Mouse (Mus musculus) liver, embryonic 14.5 days (tissue): ENCODE data around the gene D5Ertd579e. TPM values are rescaled to one million over a fixed set of nuclear protein-coding genes. Genes with fewer than 3 reads are reported as not detected.

Experiments
- ATAC-seq: fragments of 200-750 bp; cut with Nextera tagmentation; 2 replicates; pipeline ENCODE4 v1.8.0; 2017; ENCODE audit warnings: moderate number of reproducible peaks, mild to moderate bottlenecking, moderate library complexity; ENCODE audit not compliant: insufficient read depth
- DNase-seq, 3 experiments: peaks; one replicate each; pipeline ENCODE4 v3.0.0-alpha.2; 2012 to 2013; ENCODE audit warnings: low read depth in 3 of 3, low spot score in 3 of 3
- H3K27ac ChIP-seq: fragments of 300-500 bp; sonication (generic); 2 replicates; pipeline ENCODE4 v1.5.1; 2014; ENCODE audit warnings: moderate library complexity, mild to moderate bottlenecking, control low read depth, inconsistent platforms
- H3K27me3 ChIP-seq: fragments of 300-500 bp; sonication (generic); 2 replicates; pipeline ENCODE4 v1.6.1; 2014; ENCODE audit warnings: mild to moderate bottlenecking, low read length, moderate library complexity; ENCODE audit not compliant: control insufficient read depth, insufficient read depth
- H3K36me3 ChIP-seq: fragments of 300-500 bp; sonication (generic); replicated peaks from 2 replicates; pipeline ENCODE4 v1.6.1; 2014; ENCODE audit warnings: low read depth; ENCODE audit not compliant: control insufficient read depth, insufficient read depth
- H3K4me1 ChIP-seq, 2 experiments: fragments of 200-500 bp in 1 of 2; fragments of 300-500 bp in 1 of 2; sonication (generic) in 1 of 2; replicated peaks; 2 replicates each; pipeline ENCODE4 v1.6.1; 2012 to 2014; ENCODE audit warnings: antibody characterized with exemption in 1 of 2, inconsistent platforms in 1 of 2, low read length in 1 of 2; ENCODE audit not compliant: control insufficient read depth in 2 of 2, insufficient read depth in 2 of 2
- H3K4me2 ChIP-seq: fragments of 300-500 bp; sonication (generic); 2 replicates; pipeline ENCODE4 v1.6.1; 2014; ENCODE audit warnings: low read depth, mild to moderate bottlenecking, control low read depth, moderate library complexity
- H3K4me3 ChIP-seq, 2 experiments: fragments of 200-500 bp in 1 of 2; fragments of 300-500 bp in 1 of 2; sonication (generic) in 1 of 2; 2 replicates each; pipeline ENCODE4 v1.5.1; 2012 to 2014; ENCODE audit warnings: low read depth in 2 of 2, low read length in 2 of 2, mild to moderate bottlenecking in 2 of 2, control low read depth in 1 of 2, inconsistent platforms in 1 of 2, moderate library complexity in 1 of 2; ENCODE audit not compliant: insufficient read depth in 1 of 2
- H3K9ac ChIP-seq: fragments of 300-500 bp; sonication (generic); replicated peaks from 2 replicates; pipeline ENCODE4 v1.6.1; 2014; ENCODE audit warnings: mild to moderate bottlenecking, control low read depth, moderate library complexity
- H3K9me3 ChIP-seq: fragments of 300-500 bp; sonication (generic); 2 replicates; pipeline ENCODE4 v1.6.1; 2016; ENCODE audit warnings: low read length, mixed read lengths; ENCODE audit not compliant: control insufficient read depth
- CTCF ChIP-seq: IDR thresholded peaks from 2 replicates; pipeline ENCODE4 v1.5.1; 2016; ENCODE audit warnings: antibody characterized with exemption, low read depth, control low read depth
- EP300 ChIP-seq: IDR thresholded peaks from 2 replicates; pipeline ENCODE4 v1.6.1; 2016; ENCODE audit warnings: antibody characterized with exemption, low read depth
- WGBS: fragments of 180-500 bp; shearing (Covaris S2); extraction: QIAGEN DNeasy Blood & Tissue Kit; methylation state at CpG from one replicate; pipeline ENCODE4 v1.1.7; 2014; ENCODE audit not compliant: insufficient replicate concordance; 5-methylcytosine and 5-hydroxymethylcytosine counted together
- polyA plus RNA-seq, 2 experiments: library from polyadenylated mRNA; depleted of rRNA in 1 of 2; stranded (reverse) in 1 of 2; unstranded in 1 of 2; fragments of >200 nt; fragmentation: Nextera tagmentation in 1 of 2; extraction: Ambion mirVana in 1 of 2; gene quantifications; 2 replicates each; pipeline versions ENCODE4 v1.2.1 to v1.2.3; 2012 to 2014

The D5Ertd579e gene
- polyA plus RNA-seq, 2 experiments = 16.2 to 22.7 TPM

DNA sequence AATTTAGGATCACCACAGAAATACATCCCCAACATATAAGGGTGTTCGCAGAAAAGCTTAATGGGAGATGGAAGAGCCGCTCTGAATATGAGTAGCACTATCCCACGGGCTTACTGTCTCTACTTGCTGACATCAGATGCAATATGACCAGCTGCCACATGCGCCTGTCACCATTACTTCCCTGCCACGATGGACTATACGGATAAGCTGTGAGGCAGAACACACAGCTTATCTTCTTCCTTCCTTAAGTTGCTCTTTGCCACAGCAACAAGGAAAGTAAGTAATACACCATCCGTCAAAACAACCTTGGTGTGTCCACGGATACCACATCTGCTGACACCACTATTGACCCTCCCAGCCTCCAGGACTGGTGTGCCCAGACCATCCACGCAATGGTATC is 131.3 kb downstream of the D5Ertd579e start:
- TF ChIP-seq EP300 (no peak; the same call in 1 of the 2 replicates), CTCF (no peak)
- 23% methylated on average over 9 of the region's 9 CpGs for WGBS
- peak; percentile 60 for ATAC-seq
- Histone ChIP-seq H3K27me3 (no peaks in the 10 kb centered on the region), H3K4me2 (no peak overlapping the region), H3K4me3 (no peak overlapping the region), H3K4me1 (peaks cover 0 to 40% of the 10 kb centered on the region in 2 experiments; a peak in 3 of 4 replicates), H3K27ac (no peak overlapping the region), H3K36me3 (no peaks in the 10 kb centered on the region), H3K9me3 (no peaks in the 10 kb centered on the region), H3K9ac (no peak overlapping the region)
- no peak for DNase-seq

DNA sequence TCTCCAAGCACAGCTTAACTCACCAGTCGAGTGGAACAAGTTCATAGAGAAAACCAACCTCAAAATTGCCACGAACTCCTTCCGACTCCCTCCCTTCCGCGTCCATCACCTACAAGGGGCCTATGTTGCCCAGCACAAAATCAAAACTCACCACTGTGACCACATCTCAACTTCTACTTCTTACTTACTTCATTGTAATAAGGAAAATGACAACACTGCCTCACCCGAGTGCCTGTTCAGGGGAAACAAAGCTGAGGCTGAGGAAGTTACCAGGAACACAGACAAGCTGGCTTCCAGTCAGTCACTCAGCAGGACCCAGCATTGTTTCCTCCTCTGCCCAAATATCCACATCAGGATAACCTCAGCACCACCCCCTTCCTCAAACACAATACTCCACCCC is 132.1 kb downstream of the D5Ertd579e start:
- no peaks in the 10 kb centered on the region for H3K36me3 ChIP-seq
- TF ChIP-seq EP300 (no peak), CTCF (no peak)
- peaks cover 0 to 40% of the 10 kb centered on the region in 2 experiments; a peak in 3 of 4 replicates for H3K4me1 ChIP-seq
- no peak for ATAC-seq
- DNase-seq = no peak
- no peak overlapping the region for H3K4me2 ChIP-seq
- H3K9ac ChIP-seq = no peak overlapping the region
- no peak overlapping the region for H3K4me3 ChIP-seq
- no peak overlapping the region for H3K27ac ChIP-seq
- 74% methylated on average over 6 of the region's 6 CpGs for WGBS
- no peaks in the 10 kb centered on the region for H3K9me3 ChIP-seq
- H3K27me3 ChIP-seq = no peaks in the 10 kb centered on the region

DNA sequence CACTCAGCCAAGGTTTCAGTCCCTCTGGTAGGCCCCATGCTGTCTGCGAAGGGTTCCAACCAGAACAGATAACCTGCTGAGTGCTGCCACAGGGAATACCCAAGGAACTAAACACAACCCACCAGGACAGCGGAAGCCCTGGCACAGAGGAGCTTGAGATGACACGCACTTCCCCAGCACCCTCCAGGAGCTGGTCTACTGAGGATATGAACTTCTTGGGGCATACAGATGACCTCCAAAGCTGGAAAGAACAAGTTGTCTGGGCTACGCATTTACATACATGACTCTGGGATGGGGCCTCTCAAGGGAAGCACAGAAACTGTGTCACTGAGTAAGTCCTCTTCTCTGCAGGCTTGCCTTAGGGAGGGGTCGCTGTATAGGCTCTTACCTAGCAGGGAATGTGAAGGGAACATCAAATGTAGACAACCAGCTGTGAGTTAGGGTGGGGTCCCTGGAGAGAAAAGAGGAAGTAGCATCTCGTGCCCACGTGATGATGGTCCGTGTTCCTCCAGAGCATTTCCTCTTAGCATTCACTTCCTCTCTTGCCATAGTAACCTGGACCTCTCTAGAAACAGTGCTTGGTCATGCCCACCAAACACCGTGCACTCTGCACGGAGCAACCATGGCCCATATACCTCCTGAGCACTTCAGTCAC is 132.9 kb downstream of the D5Ertd579e start:
- H3K27me3 ChIP-seq = no peaks in the 10 kb centered on the region
- H3K36me3 ChIP-seq = no peaks in the 10 kb centered on the region
- ATAC-seq (peak; percentile 11; the same call in 1 of the 2 replicates), DNase-seq (peak in 1 of 3 experiments; percentile 42)
- H3K27ac ChIP-seq = no peak overlapping the region
- peaks cover 0 to 42% of the 10 kb centered on the region in 2 experiments; a peak in 3 of 4 replicates for H3K4me1 ChIP-seq
- H3K9me3 ChIP-seq = no peaks in the 10 kb centered on the region
- H3K4me2 ChIP-seq = no peak overlapping the region
- no peak for TF ChIP-seq EP300
- no peak for TF ChIP-seq CTCF
- 34% methylated on average over 10 of the region's 10 CpGs for WGBS
- H3K9ac ChIP-seq = no peak overlapping the region; the same call in 1 of the 2 replicates
- no peak overlapping the region for H3K4me3 ChIP-seq

DNA sequence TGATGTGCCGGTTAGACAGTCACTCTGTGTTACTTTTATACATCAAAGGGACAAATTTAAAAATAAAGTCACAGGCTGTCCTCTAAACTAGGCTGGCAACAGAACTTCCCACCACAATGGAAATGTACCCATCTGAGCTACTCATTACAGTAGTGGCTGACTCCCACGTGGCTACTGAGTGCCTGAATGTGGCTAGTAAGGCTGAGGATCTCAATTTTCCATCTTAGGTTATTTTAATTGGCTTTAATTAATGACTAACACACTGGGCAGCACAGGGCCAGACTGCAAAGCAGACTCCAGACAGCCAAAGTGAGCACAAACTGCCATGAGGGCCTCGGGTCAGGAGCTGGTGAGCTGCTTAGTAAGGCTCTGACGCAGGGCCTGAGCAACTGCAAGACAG is 134.3 kb downstream of the D5Ertd579e start:
- Histone ChIP-seq H3K4me1 (peaks cover 0 to 46% of the 10 kb centered on the region in 2 experiments; a peak in 3 of 4 replicates), H3K27ac (no peak overlapping the region), H3K4me3 (no peak overlapping the region), H3K36me3 (no peaks in the 10 kb centered on the region), H3K27me3 (no peaks in the 10 kb centered on the region), H3K9me3 (no peaks in the 10 kb centered on the region), H3K9ac (no peak overlapping the region), H3K4me2 (no peak overlapping the region)
- TF ChIP-seq CTCF (no peak), EP300 (no peak)
- ATAC-seq (no peak), DNase-seq (no peak)
- WGBS = 71% methylated on average over 4 of the region's 4 CpGs

DNA sequence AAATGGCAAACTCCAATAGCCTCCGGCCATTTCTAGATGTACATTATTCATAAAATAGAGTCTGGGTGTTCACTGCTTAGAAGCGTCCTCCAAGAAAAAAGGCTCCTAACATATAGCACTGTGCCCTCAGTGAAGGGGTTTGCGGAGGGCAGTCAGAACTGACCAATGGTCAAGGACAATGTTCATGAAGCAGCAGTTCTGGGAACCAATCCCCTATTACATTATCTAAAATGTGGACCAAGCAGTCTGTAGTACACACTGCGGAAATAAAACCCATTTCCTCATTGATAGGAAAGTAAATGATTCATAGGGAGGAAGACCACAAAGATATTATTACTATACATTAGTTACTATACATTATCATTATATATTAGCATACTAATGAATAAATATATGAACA is 135.3 kb downstream of the D5Ertd579e start:
- no peak for DNase-seq
- peaks cover 0 to 46% of the 10 kb centered on the region in 2 experiments; a peak in 3 of 4 replicates for H3K4me1 ChIP-seq
- no peak for ATAC-seq

More for the DNA sequence above, 135.3 kb downstream of the D5Ertd579e start:
- H3K4me2 ChIP-seq = no peak overlapping the region
- no peak overlapping the region for H3K4me3 ChIP-seq
- no peak for TF ChIP-seq CTCF
- TF ChIP-seq EP300 = no peak
- no peaks in the 10 kb centered on the region for H3K27me3 ChIP-seq
- WGBS = 73% methylated on average over 4 of the region's 4 CpGs
- H3K27ac ChIP-seq = no peak overlapping the region
- no peaks in the 10 kb centered on the region for H3K9me3 ChIP-seq
- no peaks in the 10 kb centered on the region for H3K36me3 ChIP-seq
- no peak overlapping the region for H3K9ac ChIP-seq
